Mouse (Mus musculus): ENCODE results near the gene Dnm3. TPM values are rescaled to one million over a fixed set of nuclear protein-coding genes. Genes with fewer than 3 reads are reported as not detected.
A peak's percentile ranks its signal among the peaks of the same experiment; 100 is the strongest.

Dnm3 gene
- polyA plus RNA-seq, 1 experiment: 54.3 TPM

DNA sequence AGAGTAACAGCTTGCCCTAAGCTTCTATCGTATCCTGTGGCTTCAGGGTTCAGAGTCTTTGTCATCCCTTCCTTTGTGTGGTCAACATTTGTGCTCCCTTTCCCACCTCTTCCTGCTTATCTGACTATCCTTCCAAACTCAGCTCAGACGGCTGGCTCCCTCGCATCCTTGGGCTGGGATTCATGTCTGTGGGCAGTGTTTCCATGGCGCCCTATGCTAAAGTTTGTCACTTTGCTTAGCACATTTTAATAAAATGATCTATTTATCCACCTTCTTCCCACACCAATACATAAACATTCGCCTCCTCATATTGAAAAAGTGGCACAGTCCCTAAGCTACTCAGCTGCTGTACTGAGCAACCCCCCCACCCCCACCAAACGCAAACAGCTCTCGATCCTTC is 165.7 kb downstream of the Dnm3 start:
- Histone ChIP-seq H3K27ac (ENCODE audit: insufficient read depth, low read length) (no peak overlapping the region), H3K4me1 (ENCODE audit: control insufficient read depth, insufficient read depth, low read length) (peaks cover 7% of the 10 kb centered on the region), H3K4me3 (ENCODE audit: insufficient read depth, low read length) (no peak overlapping the region)
- TF ChIP-seq POLR2A (IDR thresholded peaks at IDR 0.05; ENCODE audit: extremely low read depth, insufficient read depth, low read length): no peak
- no peak for TF ChIP-seq CTCF (IDR thresholded peaks at IDR 0.05; ENCODE audit: extremely low read depth, insufficient read depth, low read length)

DNA sequence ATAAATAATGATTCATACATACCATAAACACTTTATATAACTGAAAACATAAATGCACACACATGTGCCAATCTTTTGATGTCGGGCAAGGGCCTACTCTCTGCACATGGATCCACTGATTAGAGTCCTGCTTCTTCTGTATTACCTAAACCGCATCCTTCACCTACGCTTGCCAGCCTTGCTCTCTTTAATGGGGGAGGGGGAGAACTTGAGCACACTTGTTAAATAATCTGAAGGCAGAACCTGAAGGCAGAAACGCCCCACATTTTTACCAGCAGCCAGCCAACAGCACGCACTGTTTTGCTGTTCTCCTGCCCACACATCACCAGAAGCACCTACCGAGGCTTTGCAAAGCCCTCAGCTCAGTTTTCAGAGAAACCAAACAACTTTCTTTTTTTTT is 172.6 kb downstream of the Dnm3 start:
- Histone ChIP-seq H3K4me1 (ENCODE audit: control insufficient read depth, insufficient read depth, low read length) (peaks cover 3% of the 10 kb centered on the region; the same call in 1 of the 2 replicates), H3K4me3 (ENCODE audit: insufficient read depth, low read length) (no peak overlapping the region), H3K27ac (ENCODE audit: insufficient read depth, low read length) (no peak overlapping the region)
- TF ChIP-seq CTCF (IDR thresholded peaks at IDR 0.05; ENCODE audit: extremely low read depth, insufficient read depth, low read length) (no peak), POLR2A (IDR thresholded peaks at IDR 0.05; ENCODE audit: extremely low read depth, insufficient read depth, low read length) (no peak)

DNA sequence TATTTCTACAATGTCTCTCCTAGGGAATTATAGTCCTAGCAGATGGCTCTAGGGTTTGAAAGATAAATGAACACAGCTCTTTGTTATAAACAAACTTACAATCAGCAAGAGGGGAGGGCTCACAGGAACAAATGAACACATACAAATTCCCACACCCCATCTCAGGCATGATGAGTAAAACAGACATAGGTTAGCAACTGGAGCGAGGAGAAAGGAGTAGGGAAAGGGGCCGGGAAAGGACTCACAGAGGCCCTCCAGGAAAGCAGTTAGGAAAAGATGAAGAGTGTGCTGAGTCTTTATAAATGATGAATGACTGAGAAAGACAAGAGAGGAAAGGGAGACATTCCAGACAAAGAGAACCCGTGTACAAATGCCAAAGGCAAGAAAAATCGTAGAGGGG is 175.4 kb downstream of the Dnm3 start:
- Histone ChIP-seq H3K27ac (ENCODE audit: insufficient read depth, low read length) (no peak overlapping the region), H3K4me3 (ENCODE audit: insufficient read depth, low read length) (no peak overlapping the region), H3K4me1 (ENCODE audit: control insufficient read depth, insufficient read depth, low read length) (peaks cover 5% of the 10 kb centered on the region; the same call in 1 of the 2 replicates)
- TF ChIP-seq POLR2A (IDR thresholded peaks at IDR 0.05; ENCODE audit: extremely low read depth, insufficient read depth, low read length) (no peak), CTCF (IDR thresholded peaks at IDR 0.05; ENCODE audit: extremely low read depth, insufficient read depth, low read length) (no peak)

DNA sequence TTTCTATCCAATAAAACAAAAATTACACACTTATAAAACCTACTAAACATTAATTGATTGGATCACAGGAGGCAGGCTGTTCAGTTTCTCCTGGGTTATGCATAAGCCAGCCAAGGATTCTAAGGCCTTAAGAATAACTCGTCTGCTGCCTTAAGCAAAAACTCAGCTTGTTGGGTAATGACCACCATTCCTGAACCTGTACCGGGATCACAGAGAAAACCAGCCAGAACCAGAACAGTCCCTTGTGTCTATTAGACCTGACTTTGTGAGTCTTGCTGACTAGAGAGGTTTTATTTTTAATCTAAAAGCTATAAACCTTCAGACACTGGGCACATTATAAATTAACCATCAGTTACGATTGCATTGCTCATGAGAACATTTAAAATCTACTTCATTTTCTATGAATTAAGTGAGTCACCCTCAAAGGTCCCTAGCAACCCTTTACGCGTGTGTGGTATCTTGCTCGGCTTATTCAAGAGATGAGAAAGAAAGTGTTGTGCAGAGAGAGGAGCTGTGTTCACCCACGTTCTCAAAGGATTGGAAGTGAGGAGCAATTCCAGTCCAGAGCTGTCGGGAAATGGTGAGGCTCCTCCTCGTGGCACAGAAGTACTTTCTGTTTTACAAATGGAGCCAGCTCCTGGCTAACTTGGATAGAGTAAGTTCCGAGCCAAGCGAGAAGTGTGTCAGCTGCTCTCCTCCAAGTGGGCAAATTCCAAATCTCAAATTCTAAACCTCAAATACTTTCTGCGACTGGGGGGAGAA is 178.1 kb downstream of the Dnm3 start:
- Histone ChIP-seq H3K4me1 (ENCODE audit: control insufficient read depth, insufficient read depth, low read length) (peaks cover 3% of the 10 kb centered on the region; the same call in 1 of the 2 replicates), H3K4me3 (ENCODE audit: insufficient read depth, low read length) (no peak overlapping the region), H3K27ac (ENCODE audit: insufficient read depth, low read length) (no peak overlapping the region)
- TF ChIP-seq CTCF (IDR thresholded peaks at IDR 0.05; ENCODE audit: extremely low read depth, insufficient read depth, low read length): 0 out of 2 replicates have a peak, but pooled peaks have one; percentile 15
- TF ChIP-seq POLR2A (IDR thresholded peaks at IDR 0.05; ENCODE audit: extremely low read depth, insufficient read depth, low read length): no peak

DNA sequence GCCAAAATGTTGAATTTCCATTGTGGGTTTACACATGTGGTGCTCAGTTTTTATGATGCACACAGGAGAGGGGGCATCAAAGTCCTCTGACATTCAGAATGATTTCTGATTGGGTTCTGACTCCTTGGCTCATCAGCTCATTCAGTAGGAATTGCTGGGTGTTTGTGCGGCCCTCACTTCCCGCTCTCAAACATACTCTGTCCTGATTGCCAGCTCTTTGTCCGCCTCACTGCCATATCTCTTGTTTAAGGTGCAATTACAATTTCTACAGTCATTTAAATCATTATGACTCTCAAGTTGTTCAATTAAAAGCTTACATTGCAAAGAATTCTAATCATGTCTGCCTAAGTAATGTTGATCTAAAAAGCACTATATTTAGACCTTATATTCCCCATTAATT is 179.3 kb downstream of the Dnm3 start:
- no peak overlapping the region for H3K27ac ChIP-seq (ENCODE audit: insufficient read depth, low read length)
- peaks cover 8% of the 10 kb centered on the region for H3K4me1 ChIP-seq (ENCODE audit: control insufficient read depth, insufficient read depth, low read length)
- no peak overlapping the region for H3K4me3 ChIP-seq (ENCODE audit: insufficient read depth, low read length)
- TF ChIP-seq POLR2A (IDR thresholded peaks at IDR 0.05; ENCODE audit: extremely low read depth, insufficient read depth, low read length) (no peak), CTCF (IDR thresholded peaks at IDR 0.05; ENCODE audit: extremely low read depth, insufficient read depth, low read length) (no peak)

DNA sequence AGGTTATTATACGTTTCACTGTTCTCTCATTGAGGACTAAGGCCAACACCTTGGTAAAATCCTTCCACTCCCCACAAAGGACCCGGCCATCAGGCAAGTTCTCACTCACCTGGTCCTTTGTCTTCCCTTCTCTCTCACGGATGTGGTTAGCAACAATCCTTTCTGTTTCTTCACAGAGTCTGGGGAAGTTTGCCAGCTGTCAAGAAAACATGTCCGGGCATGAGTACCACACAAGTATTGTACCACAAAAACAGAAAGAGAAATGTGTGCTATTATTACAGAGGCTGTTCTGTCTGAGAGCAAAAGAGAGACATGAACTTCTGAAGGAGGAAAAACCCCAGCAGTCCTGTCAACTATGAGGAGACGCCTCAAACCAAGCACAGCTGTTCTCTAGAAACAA is 182.4 kb downstream of the Dnm3 start:
- Histone ChIP-seq H3K4me3 (ENCODE audit: insufficient read depth, low read length) (no peak overlapping the region), H3K4me1 (ENCODE audit: control insufficient read depth, insufficient read depth, low read length) (peaks cover 8% of the 10 kb centered on the region), H3K27ac (ENCODE audit: insufficient read depth, low read length) (no peak overlapping the region)
- TF ChIP-seq POLR2A (IDR thresholded peaks at IDR 0.05; ENCODE audit: extremely low read depth, insufficient read depth, low read length) (no peak), CTCF (IDR thresholded peaks at IDR 0.05; ENCODE audit: extremely low read depth, insufficient read depth, low read length) (no peak)

DNA sequence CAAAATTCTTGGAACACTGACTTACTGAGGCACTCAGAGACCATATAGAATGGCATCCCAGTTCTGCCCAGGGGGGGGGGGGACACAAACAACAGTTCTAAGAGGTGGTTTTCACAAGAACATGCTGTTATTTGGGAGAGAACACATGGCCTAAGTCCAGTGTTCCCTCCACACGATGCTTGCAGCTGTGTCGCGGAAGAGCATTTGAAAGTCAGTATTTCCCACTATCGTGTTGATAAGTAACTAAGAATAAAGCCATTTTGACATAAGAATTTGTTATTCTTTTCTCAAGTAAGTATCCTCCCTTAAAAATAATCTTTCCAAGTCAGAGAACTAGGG is 183.3 kb downstream of the Dnm3 start:
- Histone ChIP-seq H3K27ac (ENCODE audit: insufficient read depth, low read length) (peak overlapping the region; percentile 45; the same call in 1 of the 2 replicates), H3K4me3 (ENCODE audit: insufficient read depth, low read length) (no peak overlapping the region), H3K4me1 (ENCODE audit: control insufficient read depth, insufficient read depth, low read length) (peaks cover 5% of the 10 kb centered on the region)
- TF ChIP-seq POLR2A (IDR thresholded peaks at IDR 0.05; ENCODE audit: extremely low read depth, insufficient read depth, low read length): no peak
- TF ChIP-seq CTCF (IDR thresholded peaks at IDR 0.05; ENCODE audit: extremely low read depth, insufficient read depth, low read length): no peak

DNA sequence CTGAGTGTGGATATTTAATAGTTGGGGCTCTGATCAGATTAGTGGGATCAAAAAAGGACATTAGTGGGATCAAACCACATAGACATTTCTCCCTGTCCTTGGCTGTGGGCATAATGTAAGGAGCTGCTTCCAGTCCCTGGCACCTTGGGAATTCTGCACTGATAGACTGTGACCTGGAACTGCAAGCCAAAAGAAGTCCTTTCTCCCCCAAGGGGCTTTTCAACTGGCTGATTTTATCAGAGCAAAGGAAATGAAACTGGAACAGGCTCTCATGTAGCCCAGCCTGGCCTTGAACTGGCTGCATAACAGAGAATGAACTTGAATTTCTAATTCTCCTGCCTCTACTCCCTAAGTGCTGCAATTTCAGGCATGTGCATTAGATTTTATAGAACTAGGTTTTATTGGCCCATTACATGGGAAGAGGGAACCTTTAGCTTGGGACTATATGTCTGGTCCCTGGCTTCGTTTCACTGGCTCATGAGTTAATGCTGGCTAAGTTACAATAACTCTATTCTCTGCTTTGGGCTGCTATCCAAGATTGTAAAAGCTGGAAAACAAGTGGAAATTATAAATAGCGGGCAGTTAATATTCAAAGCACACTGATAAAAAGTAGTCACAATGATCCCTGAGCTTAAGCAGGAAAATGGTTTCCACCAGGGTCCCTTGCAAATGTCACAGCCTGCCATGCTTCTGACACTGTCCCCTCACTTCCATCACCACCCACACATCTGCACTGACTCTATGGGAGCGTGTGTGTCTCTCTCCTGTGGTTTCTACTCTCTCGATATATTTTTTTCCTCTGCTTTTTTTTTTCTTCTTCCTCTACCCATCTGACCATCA is 183.9 kb downstream of the Dnm3 start:
- TF ChIP-seq CTCF (IDR thresholded peaks at IDR 0.05; ENCODE audit: extremely low read depth, insufficient read depth, low read length): no peak
- TF ChIP-seq POLR2A (IDR thresholded peaks at IDR 0.05; ENCODE audit: extremely low read depth, insufficient read depth, low read length): no peak
- H3K4me3 ChIP-seq (ENCODE audit: insufficient read depth, low read length): no peak overlapping the region
- peak overlapping the region; percentile 84 for H3K27ac ChIP-seq (ENCODE audit: insufficient read depth, low read length)
- H3K4me1 ChIP-seq (ENCODE audit: control insufficient read depth, insufficient read depth, low read length): peaks cover 4% of the 10 kb centered on the region

DNA sequence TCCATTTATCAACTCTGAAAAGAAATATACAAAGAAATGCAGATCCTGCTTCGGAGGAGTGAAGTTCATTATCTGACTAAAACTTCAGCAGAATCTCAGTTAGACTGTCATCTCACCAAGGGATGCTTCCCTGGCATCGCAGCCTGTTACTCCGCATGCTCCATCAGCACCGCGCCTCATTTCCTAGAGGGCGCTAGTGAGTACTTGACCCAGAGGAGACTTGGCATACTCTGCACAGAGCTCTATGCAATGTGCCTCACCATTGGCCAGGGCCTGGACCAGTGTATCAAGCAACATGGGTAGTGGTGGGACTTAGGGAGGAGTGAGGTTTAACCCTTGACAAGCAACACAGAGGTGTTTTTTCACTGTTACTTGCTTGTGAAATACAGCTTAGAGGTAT is 190.9 kb downstream of the Dnm3 start:
- H3K4me1 ChIP-seq (ENCODE audit: control insufficient read depth, insufficient read depth, low read length): no peaks in the 10 kb centered on the region
- no peak overlapping the region for H3K27ac ChIP-seq (ENCODE audit: insufficient read depth, low read length)
- no peak overlapping the region for H3K4me3 ChIP-seq (ENCODE audit: insufficient read depth, low read length)
- TF ChIP-seq CTCF (IDR thresholded peaks at IDR 0.05; ENCODE audit: extremely low read depth, insufficient read depth, low read length): 0 out of 2 replicates have a peak, but pooled peaks have one; percentile 15
- TF ChIP-seq POLR2A (IDR thresholded peaks at IDR 0.05; ENCODE audit: extremely low read depth, insufficient read depth, low read length): no peak
